In the genomic region with DNA sequence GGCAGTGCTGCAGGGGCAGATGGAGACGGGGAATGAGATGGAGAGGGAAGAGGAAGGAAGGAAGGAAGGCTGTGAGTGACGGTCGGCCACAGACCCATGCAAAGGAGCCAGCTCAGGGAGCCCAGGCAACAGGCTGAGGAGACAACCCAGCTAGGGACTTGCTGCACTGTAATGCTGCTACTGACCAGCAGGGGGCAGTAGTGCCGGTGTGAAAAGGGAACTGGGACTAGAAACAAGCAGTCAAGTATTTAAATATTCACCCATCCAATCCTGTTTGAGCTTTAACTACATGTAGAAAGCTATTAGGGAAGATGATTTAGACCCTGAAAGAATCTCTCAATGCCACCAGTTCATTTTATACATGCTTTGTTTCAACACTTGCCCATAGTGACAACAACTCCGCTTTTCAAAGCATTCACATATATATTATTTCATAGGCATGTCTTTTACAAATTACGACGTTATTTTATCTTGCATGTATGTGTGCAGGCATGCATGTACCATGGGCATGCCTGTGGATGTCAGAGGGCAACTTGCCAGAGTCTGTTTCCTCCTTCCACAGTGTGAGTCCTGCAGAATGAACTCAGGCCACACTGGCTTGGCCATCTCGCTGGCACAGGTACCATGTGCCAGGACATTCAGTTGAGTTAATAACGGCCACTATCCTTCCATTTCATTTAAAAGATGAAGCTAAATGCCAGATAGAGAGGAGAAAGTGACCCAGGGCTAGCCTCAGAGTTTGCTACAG, we compare ENCODE assay signal across 9 mouse cellular contexts.
DNase-seq lines count a peak whose midpoint lies in the region; ATAC-seq and TF ChIP-seq lines count a peak whose summit lies in the region.
"Had no signal": no experiment of that assay in that cellular context is flagged by ENCODE, and none has a peak within 500 bp of the region (broad histone marks: within the 10 kb centered on the region; RNA-seq: fewer than 3 reads in every experiment).

No protein-coding gene starts in this region.

- no peak overlapping the region for H3K9ac ChIP-seq in heart, adult 2 months (ENCODE audit: low read depth, low read length)
- no peak overlapping the region for H3K9ac ChIP-seq in heart, embryonic 12.5 days
- H3K9ac ChIP-seq: limb, embryonic 15.5 days had no signal

- no peaks in the 10 kb centered on the region for H3K9me3 ChIP-seq in heart, embryonic 12.5 days (replicated peaks)
- H3K9me3 ChIP-seq: limb, embryonic 15.5 days had no signal

- WGBS in heart, adult 2 months: 45% methylated on average over 9 of the region's 9 CpGs
- WGBS in heart, embryonic 12.5 days: 56% methylated on average over 9 of the region's 9 CpGs

- no peak overlapping the region for H3K4me3 ChIP-seq in heart, adult 2 months
- H3K4me3 ChIP-seq in heart, embryonic 12.5 days: no peak overlapping the region
- H3K4me3 ChIP-seq: limb, embryonic 15.5 days had no signal

- peaks cover 9% of the 10 kb centered on the region for H3K4me1 ChIP-seq in heart, adult 2 months (ENCODE audit: control insufficient read depth, insufficient read depth, low read length)
- H3K4me1 ChIP-seq in heart, embryonic 12.5 days (replicated peaks): peaks cover 13% of the 10 kb centered on the region

- intact Hi-C loops in heart, adult 2 months (cut with DNase I): loop anchor here (2.0 to 5.0 kb wide), 3 partner anchors 17 to 143 kb away; no protein-coding TSS in a partner anchor

- TF ChIP-seq EP300 in heart, adult 2 months (IDR thresholded peaks at IDR 0.05; ENCODE audit: insufficient read depth, low read depth, low read length): no peak

- no peaks in the 10 kb centered on the region for H3K27me3 ChIP-seq in heart, adult 2 months (ENCODE audit: control insufficient read depth, insufficient read depth, low read length)
- H3K27me3 ChIP-seq in heart, embryonic 12.5 days (replicated peaks): no peaks in the 10 kb centered on the region; the same call in 1 of the 2 replicates
- H3K27me3 ChIP-seq in splenic B cell, adult 2 months (ENCODE audit: control insufficient read depth, insufficient read depth, low read length, poor library complexity, severe bottlenecking): no peaks in the 10 kb centered on the region
- H3K27me3 ChIP-seq: limb, embryonic 15.5 days had no signal

- no peaks in the 10 kb centered on the region for H3K36me3 ChIP-seq in heart, adult 2 months (ENCODE audit: control insufficient read depth, insufficient read depth, low read length)
- H3K36me3 ChIP-seq in heart, embryonic 12.5 days: no peaks in the 10 kb centered on the region
- H3K36me3 ChIP-seq in splenic B cell, adult 2 months (ENCODE audit: control insufficient read depth, insufficient read depth, low read length, poor library complexity, severe bottlenecking): no peaks in the 10 kb centered on the region
- H3K36me3 ChIP-seq: limb, embryonic 15.5 days had no signal

- H3K27ac ChIP-seq in heart, adult 2 months: no peak overlapping the region; the same call in 1 of the 2 replicates
- H3K27ac ChIP-seq in heart, embryonic 12.5 days (ENCODE audit: poor library complexity, severe bottlenecking): no peak overlapping the region
- H3K27ac ChIP-seq: limb, embryonic 15.5 days had no signal

- H3K79me2 ChIP-seq in heart, adult 2 months (replicated peaks; ENCODE audit: control insufficient read depth, insufficient read depth, low read length): no peaks in the 10 kb centered on the region

- H3K4me2 ChIP-seq in heart, embryonic 12.5 days: no peak overlapping the region
- H3K4me2 ChIP-seq: limb, embryonic 15.5 days had no signal

- peak; percentile 61 to 81 for DNase-seq in heart, adult 2 months
- peak; percentile 84 for DNase-seq in CD4-positive, CD25-positive, alpha-beta regulatory T cell, adult 2 months (ENCODE audit: low read depth, low spot score)
- peak; percentile 66 for DNase-seq in c-Kit-positive CD71-negative TER-119-negative erythroid progenitor cells, embryonic 14.5 days (ENCODE audit: low read depth)
- peak; percentile 70 for DNase-seq in forelimb bud, embryonic 11.5 days (ENCODE audit: low read depth, low spot score)
- DNase-seq in kidney, postnatal 14 days: peak; percentile 67
- DNase-seq in lung, postnatal 36 days: peak; percentile 70
- DNase-seq in splenic B cell, adult 2 months (ENCODE audit: low read depth, low spot score): peak; percentile 78

- TF ChIP-seq POLR2A in heart, adult 2 months (IDR thresholded peaks at IDR 0.05; ENCODE audit: insufficient read depth, low read depth, low read length): no peak

- ATAC-seq in heart, embryonic 12.5 days (ENCODE audit: insufficient number of reproducible peaks, low FRiP score): no peak

- peak; percentile 96 for TF ChIP-seq CTCF in heart, adult 2 months (IDR thresholded peaks at IDR 0.05)
